Mouse (Mus musculus): ENCODE data around the gene Hk2. TPM values are rescaled to one million over a fixed set of nuclear protein-coding genes. Genes with fewer than 3 reads are reported as not detected.
"Not testable (repeated sequence)": the region's sequence is repeated elsewhere in the genome, so short reads cannot be mapped to it uniquely, and the experiment has no call there.

Gene Hk2
- total RNA-seq, 1 experiment, result 155 TPM

GRCm38 (mm10) chr6:82694668-82695067 lies 79.6 kb downstream of the Hk2 start:
- no peaks in the 10 kb centered on the region for H3K36me3 ChIP-seq (ENCODE audit: control insufficient read depth, insufficient read depth, low read length, poor library complexity, severe bottlenecking)
- TF ChIP-seq ZNF384 (IDR thresholded peaks at IDR 0.05; ENCODE audit: low read depth, low read length) (no peak), ZC3H11A (IDR thresholded peaks at IDR 0.05; ENCODE audit: borderline replicate concordance, low read depth, low read length) (no peak), HCFC1 (IDR thresholded peaks at IDR 0.05; ENCODE audit: borderline replicate concordance, insufficient read depth, low read length) (no peak), CHD2 (IDR thresholded peaks at IDR 0.05; ENCODE audit: low read depth, low read length) (no peak), MAFK (IDR thresholded peaks at IDR 0.05; ENCODE audit: insufficient read depth, low read depth, low read length) (no peak)
- in situ Hi-C loops (cut with MboI; ENCODE audit: low sequenced_read_pairs in 2 of 2, unreplicated experiment in 2 of 2), result no loop called here
- H3K9me3 ChIP-seq (ENCODE audit: control insufficient read depth, insufficient read depth, low read depth, low read length), result no peaks in the 10 kb centered on the region
- H3K4me3 ChIP-seq (ENCODE audit: insufficient read depth in 1 of 2, low read depth in 1 of 2, low read length in 2 of 2, poor library complexity in 1 of 2, severe bottlenecking in 1 of 2), result no peak overlapping the region
- H3K27ac ChIP-seq (ENCODE audit: insufficient read depth, low read depth, low read length, poor library complexity, severe bottlenecking), result no peak overlapping the region
- DNase-seq (ENCODE audit: low read depth, low spot score), result no peak
- no peak overlapping the region for H3K9ac ChIP-seq (ENCODE audit: insufficient read depth, low read depth, low read length, poor library complexity, severe bottlenecking)
- peaks cover 3 to 7% of the 10 kb centered on the region in 2 experiments; a peak in 2 of 4 replicates for H3K4me1 ChIP-seq (ENCODE audit: control insufficient read depth in 2 of 2, insufficient read depth in 2 of 2, low read length in 2 of 2, poor library complexity in 1 of 2)

- TF ChIP-seq ZNF384 (IDR thresholded peaks at IDR 0.05; ENCODE audit: low read depth, low read length) (peak; percentile 36; the same call in 1 of the 2 replicates), CHD2 (IDR thresholded peaks at IDR 0.05; ENCODE audit: low read depth, low read length) (no peak), ZC3H11A (IDR thresholded peaks at IDR 0.05; ENCODE audit: borderline replicate concordance, low read depth, low read length) (no peak)
- H3K9me3 ChIP-seq (ENCODE audit: control insufficient read depth, insufficient read depth, low read depth, low read length), result no peaks in the 10 kb centered on the region
- no peak overlapping the region for H3K4me3 ChIP-seq (ENCODE audit: insufficient read depth in 1 of 2, low read depth in 1 of 2, low read length in 2 of 2, poor library complexity in 1 of 2, severe bottlenecking in 1 of 2)
- in situ Hi-C loops (cut with MboI; ENCODE audit: low sequenced_read_pairs in 2 of 2, unreplicated experiment in 2 of 2), result no loop called here
- peaks cover 3 to 12% of the 10 kb centered on the region in 2 experiments; a peak in 2 of 4 replicates for H3K4me1 ChIP-seq (ENCODE audit: control insufficient read depth in 2 of 2, insufficient read depth in 2 of 2, low read length in 2 of 2, poor library complexity in 1 of 2)
- peak overlapping the region; percentile 92; the same call in 1 of the 2 replicates for H3K27ac ChIP-seq (ENCODE audit: insufficient read depth, low read depth, low read length, poor library complexity, severe bottlenecking)
- H3K36me3 ChIP-seq (ENCODE audit: control insufficient read depth, insufficient read depth, low read length, poor library complexity, severe bottlenecking), result no peaks in the 10 kb centered on the region
- DNase-seq (ENCODE audit: low read depth, low spot score), result no peak
- H3K9ac ChIP-seq (ENCODE audit: insufficient read depth, low read depth, low read length, poor library complexity, severe bottlenecking), result no peak overlapping the region
These were observed 84.8 kb downstream of the Hk2 start for GRCm38 (mm10) chr6:82689474-82689873.

DNA sequence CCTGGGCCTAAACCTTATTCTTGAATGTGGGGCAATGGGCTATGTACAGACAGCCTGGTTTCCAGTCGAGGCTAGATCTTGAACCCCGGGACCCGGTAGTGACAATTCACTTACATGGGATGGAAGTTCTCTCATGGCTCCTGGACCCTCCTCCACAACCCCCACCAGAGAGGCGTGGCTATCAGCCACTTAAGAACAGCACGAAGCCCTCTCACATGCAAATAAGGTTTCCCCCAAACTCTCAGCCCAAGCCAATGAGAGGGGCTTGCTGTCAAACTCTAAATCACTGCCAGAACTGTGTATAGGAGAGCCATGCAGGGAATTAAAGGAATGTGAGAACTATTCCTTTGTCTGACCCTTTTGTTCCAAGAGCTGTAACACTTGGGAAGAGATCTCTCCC lies 85.7 kb downstream of the Hk2 start:
- peak; percentile 87 for DNase-seq (ENCODE audit: low read depth, low spot score)
- H3K4me1 ChIP-seq (ENCODE audit: control insufficient read depth in 2 of 2, insufficient read depth in 2 of 2, low read length in 2 of 2, poor library complexity in 1 of 2); in situ Hi-C loops (cut with MboI; ENCODE audit: low sequenced_read_pairs in 2 of 2, unreplicated experiment in 2 of 2); H3K9me3 ChIP-seq (ENCODE audit: control insufficient read depth, insufficient read depth, low read depth, low read length); H3K36me3 ChIP-seq (ENCODE audit: control insufficient read depth, insufficient read depth, low read length, poor library complexity, severe bottlenecking): not testable (repeated sequence)
- H3K4me3 ChIP-seq (ENCODE audit: insufficient read depth in 1 of 2, low read depth in 1 of 2, low read length in 2 of 2, poor library complexity in 1 of 2, severe bottlenecking in 1 of 2), result peak overlapping the region; percentile 19 to 43; a peak in 3 of 4 replicates
- H3K9ac ChIP-seq (ENCODE audit: insufficient read depth, low read depth, low read length, poor library complexity, severe bottlenecking), result peak overlapping the region; percentile 26; the same call in 1 of the 2 replicates
- peak overlapping the region; percentile 92 for H3K27ac ChIP-seq (ENCODE audit: insufficient read depth, low read depth, low read length, poor library complexity, severe bottlenecking)
- 0 out of 2 replicates have a peak, but pooled peaks have one; percentile 35 for TF ChIP-seq CHD2 (IDR thresholded peaks at IDR 0.05; ENCODE audit: low read depth, low read length)

DNA sequence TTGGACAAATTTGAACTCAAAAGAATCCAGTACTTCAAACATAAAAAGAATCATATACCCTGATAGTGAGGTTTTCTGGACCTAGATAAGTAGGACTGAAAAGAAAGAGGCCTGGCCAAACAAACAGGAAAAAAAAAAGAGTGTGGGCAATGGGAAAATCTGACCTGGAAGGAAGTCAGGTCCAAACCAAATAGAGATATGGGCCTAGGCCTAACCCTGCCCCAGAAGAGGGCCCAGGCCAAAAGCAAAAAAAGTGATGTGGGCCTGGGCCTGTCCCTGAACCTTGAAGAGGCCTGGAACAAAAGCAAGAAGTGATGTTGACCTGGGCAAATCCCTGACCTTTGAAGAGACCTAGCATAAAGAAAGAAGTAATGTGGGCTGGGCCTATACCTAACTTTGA lies 90.1 kb downstream of the Hk2 start:
- in situ Hi-C loops (cut with MboI; ENCODE audit: low sequenced_read_pairs in 2 of 2, unreplicated experiment in 2 of 2), result no loop called here
- Histone ChIP-seq H3K27ac (ENCODE audit: insufficient read depth, low read depth, low read length, poor library complexity, severe bottlenecking) (no peak overlapping the region), H3K4me3 (ENCODE audit: insufficient read depth in 1 of 2, low read depth in 1 of 2, low read length in 2 of 2, poor library complexity in 1 of 2, severe bottlenecking in 1 of 2) (no peak overlapping the region), H3K4me1 (ENCODE audit: control insufficient read depth in 2 of 2, insufficient read depth in 2 of 2, low read length in 2 of 2, poor library complexity in 1 of 2) (peaks cover 1 to 3% of the 10 kb centered on the region in 2 experiments; a peak in 2 of 4 replicates), H3K36me3 (ENCODE audit: control insufficient read depth, insufficient read depth, low read length, poor library complexity, severe bottlenecking) (no peaks in the 10 kb centered on the region), H3K9me3 (ENCODE audit: control insufficient read depth, insufficient read depth, low read depth, low read length) (no peaks in the 10 kb centered on the region), H3K9ac (ENCODE audit: insufficient read depth, low read depth, low read length, poor library complexity, severe bottlenecking) (no peak overlapping the region)
- TF ChIP-seq CHD2 (IDR thresholded peaks at IDR 0.05; ENCODE audit: low read depth, low read length) (no peak), ZNF384 (IDR thresholded peaks at IDR 0.05; ENCODE audit: low read depth, low read length) (no peak), MAFK (IDR thresholded peaks at IDR 0.05; ENCODE audit: insufficient read depth, low read depth, low read length) (no peak), HCFC1 (IDR thresholded peaks at IDR 0.05; ENCODE audit: borderline replicate concordance, insufficient read depth, low read length) (no peak), ZC3H11A (IDR thresholded peaks at IDR 0.05; ENCODE audit: borderline replicate concordance, low read depth, low read length) (no peak)
- DNase-seq (ENCODE audit: low read depth, low spot score), result no peak

DNA sequence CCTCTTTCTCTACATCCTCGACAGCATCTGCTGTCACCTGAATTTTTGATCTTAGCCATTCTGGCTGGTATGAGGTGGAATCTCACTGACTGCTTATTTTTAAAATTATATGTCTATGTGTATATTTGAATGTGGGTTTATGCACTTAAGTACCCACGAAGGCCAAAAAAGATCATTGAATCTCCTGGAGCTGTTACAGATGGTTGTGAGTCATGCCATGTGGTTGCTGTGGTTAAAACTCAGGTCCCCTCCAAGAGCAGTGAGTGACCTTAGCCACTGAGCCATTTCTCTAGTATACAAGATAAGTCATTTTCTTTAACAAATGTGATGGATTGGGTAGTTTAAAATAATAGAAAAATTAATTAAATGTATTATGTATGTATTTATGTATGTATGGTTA lies 95.0 kb downstream of the Hk2 start:
- in situ Hi-C loops (cut with MboI; ENCODE audit: low sequenced_read_pairs in 2 of 2, unreplicated experiment in 2 of 2); DNase-seq (ENCODE audit: low read depth, low spot score); H3K4me1 ChIP-seq (ENCODE audit: control insufficient read depth in 2 of 2, insufficient read depth in 2 of 2, low read length in 2 of 2, poor library complexity in 1 of 2); H3K36me3 ChIP-seq (ENCODE audit: control insufficient read depth, insufficient read depth, low read length, poor library complexity, severe bottlenecking); H3K9me3 ChIP-seq (ENCODE audit: control insufficient read depth, insufficient read depth, low read depth, low read length); H3K4me3 ChIP-seq (ENCODE audit: insufficient read depth in 1 of 2, low read depth in 1 of 2, low read length in 2 of 2, poor library complexity in 1 of 2, severe bottlenecking in 1 of 2); H3K27ac ChIP-seq (ENCODE audit: insufficient read depth, low read depth, low read length, poor library complexity, severe bottlenecking); H3K9ac ChIP-seq (ENCODE audit: insufficient read depth, low read depth, low read length, poor library complexity, severe bottlenecking): not testable (repeated sequence)

- DNase-seq (ENCODE audit: low read depth, low spot score); H3K9me3 ChIP-seq (ENCODE audit: control insufficient read depth, insufficient read depth, low read depth, low read length); H3K36me3 ChIP-seq (ENCODE audit: control insufficient read depth, insufficient read depth, low read length, poor library complexity, severe bottlenecking); in situ Hi-C loops (cut with MboI; ENCODE audit: low sequenced_read_pairs in 2 of 2, unreplicated experiment in 2 of 2); H3K4me3 ChIP-seq (ENCODE audit: insufficient read depth in 1 of 2, low read depth in 1 of 2, low read length in 2 of 2, poor library complexity in 1 of 2, severe bottlenecking in 1 of 2); H3K27ac ChIP-seq (ENCODE audit: insufficient read depth, low read depth, low read length, poor library complexity, severe bottlenecking); H3K4me1 ChIP-seq (ENCODE audit: control insufficient read depth in 2 of 2, insufficient read depth in 2 of 2, low read length in 2 of 2, poor library complexity in 1 of 2); H3K9ac ChIP-seq (ENCODE audit: insufficient read depth, low read depth, low read length, poor library complexity, severe bottlenecking): not testable (repeated sequence)
These were observed 96.6 kb downstream of the Hk2 start for GRCm38 (mm10) chr6:82677629-82678028.

Measured in ES-E14 (cell line).